Mouse (Mus musculus) ES-E14 (cell line): Measurements from ENCODE around the gene Hist1h1d.
"Not testable (repeated sequence)": the region's sequence is repeated elsewhere in the genome, so short reads cannot be mapped to it uniquely, and the experiment has no call there.

Experiments
- HCFC1 ChIP-seq: IDR thresholded peaks from 2 replicates; pipeline ENCODE4 v1.6.1; 2012; ENCODE audit warnings: low read length, inconsistent platforms, borderline replicate concordance; ENCODE audit not compliant: insufficient read depth
- MAFK ChIP-seq: IDR thresholded peaks from 2 replicates; pipeline ENCODE4 v1.6.1; 2014; ENCODE audit warnings: mild to moderate bottlenecking, low read depth, low read length, inconsistent platforms; ENCODE audit not compliant: insufficient read depth
- ZC3H11A ChIP-seq: IDR thresholded peaks from 2 replicates; pipeline ENCODE4 v1.6.1; 2012; ENCODE audit warnings: low read depth, mild to moderate bottlenecking, inconsistent platforms, low read length, borderline replicate concordance
- ZNF384 ChIP-seq: IDR thresholded peaks from 2 replicates; pipeline ENCODE4 v1.6.1; 2012; ENCODE audit warnings: low read depth, low read length, inconsistent platforms

DNA sequence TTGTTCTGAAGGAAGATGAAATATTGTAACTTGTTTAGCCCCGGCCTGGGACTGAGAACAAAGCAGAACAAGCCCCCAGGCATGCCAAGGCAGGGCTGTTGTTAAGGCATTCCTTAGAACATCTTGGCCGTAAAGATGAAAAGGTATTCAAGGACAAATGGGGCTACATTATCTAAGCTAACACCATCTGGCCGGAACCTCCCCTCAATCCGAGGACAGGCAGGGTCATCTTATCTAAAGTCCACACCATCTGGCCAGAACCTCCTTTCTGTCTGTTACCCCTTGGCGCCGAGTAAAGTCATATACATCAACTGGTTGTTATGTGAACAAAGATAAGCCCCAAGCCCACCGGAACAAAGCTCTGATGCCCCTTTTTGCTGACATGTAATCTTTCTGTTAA lies 38.8 kb downstream of the Hist1h1d start:
- not testable (repeated sequence) for TF ChIP-seq ZNF384, HCFC1, MAFK, ZC3H11A
